Mouse (Mus musculus) limb, embryonic 14.5 days (tissue): ENCODE results near the gene Hist2h3c2. TPM values are rescaled to one million over a fixed set of nuclear protein-coding genes. Genes with fewer than 3 reads are reported as not detected.

ENCODE experiments used
- ATAC-seq: fragments of 200-750 bp; cut with Nextera tagmentation; 2 replicates; pipeline ENCODE4 v1.8.0; 2017; ENCODE audit warnings: low read depth, moderate number of reproducible peaks, moderate TSS enrichment; ENCODE audit not compliant: low FRiP score
- DNase-seq: peaks from one replicate; pipeline ENCODE4 v3.0.0-alpha.2; 2015; ENCODE audit warnings: low spot score
- H3K27ac ChIP-seq: fragments of 300-500 bp; sonication (generic); replicated peaks from 2 replicates; pipeline ENCODE4 v1.5.1; 2014; ENCODE audit warnings: low read depth, mild to moderate bottlenecking, low read length, moderate library complexity, mixed read lengths
- H3K27me3 ChIP-seq: fragments of 300-500 bp; sonication (generic); 2 replicates; pipeline ENCODE4 v1.6.1; 2014; ENCODE audit warnings: low read length, mixed read lengths; ENCODE audit not compliant: control insufficient read depth, insufficient read depth
- H3K36me3 ChIP-seq: fragments of 300-500 bp; sonication (generic); 2 replicates; pipeline ENCODE4 v1.6.1; 2014; ENCODE audit warnings: mild to moderate bottlenecking, low read length, moderate library complexity, mixed read lengths; ENCODE audit not compliant: control insufficient read depth, insufficient read depth
- H3K4me1 ChIP-seq: fragments of 300-500 bp; sonication (generic); 2 replicates; pipeline ENCODE4 v1.6.1; 2014; ENCODE audit warnings: antibody characterized with exemption, low read length, mixed read lengths; ENCODE audit not compliant: control insufficient read depth, insufficient read depth
- H3K4me2 ChIP-seq: fragments of 300-500 bp; sonication (generic); replicated peaks from 2 replicates; pipeline ENCODE4 v1.6.1; 2014; ENCODE audit warnings: low read depth, mild to moderate bottlenecking, low read length, moderate library complexity; ENCODE audit not compliant: severe bottlenecking
- H3K4me3 ChIP-seq: fragments of 300-500 bp; sonication (generic); replicated peaks from 2 replicates; pipeline ENCODE4 v1.5.1; 2014; ENCODE audit warnings: low read length
- H3K9ac ChIP-seq: fragments of 300-500 bp; sonication (generic); 2 replicates; pipeline ENCODE4 v1.6.1; 2014; ENCODE audit warnings: mild to moderate bottlenecking, low read depth, low read length, moderate library complexity; ENCODE audit not compliant: severe bottlenecking
- H3K9me3 ChIP-seq: fragments of 300-500 bp; sonication (generic); 2 replicates; pipeline ENCODE4 v1.6.1; 2016; ENCODE audit warnings: low read length; ENCODE audit not compliant: control insufficient read depth
- POLR2A ChIP-seq: fragments of 200-500 bp; IDR thresholded peaks from 2 replicates; pipeline ENCODE4 v1.8.0; 2012; ENCODE audit warnings: inconsistent platforms, mild to moderate bottlenecking, moderate library complexity, borderline replicate concordance; ENCODE audit not compliant: insufficient read depth, insufficient read length; ENCODE audit errors: extremely low read depth
- WGBS: fragments of 180-500 bp; shearing (Covaris S2); extraction: QIAGEN DNeasy Blood & Tissue Kit; methylation state at CpG from one replicate; pipeline ENCODE4 v1.1.7; 2014; 5-methylcytosine and 5-hydroxymethylcytosine counted together
- polyA plus RNA-seq, 2 experiments: library from polyadenylated mRNA; depleted of rRNA in 1 of 2; stranded (reverse) in 1 of 2; unstranded in 1 of 2; fragments of >200 nt; fragmentation: Nextera tagmentation in 1 of 2; extraction: Ambion mirVana in 1 of 2; gene quantifications; 2 replicates each; pipeline versions ENCODE4 v1.2.1 to v1.2.3; 2012 to 2014

Gene Hist2h3c2
- polyA plus RNA-seq, 2 experiments = 8.0 to 74.4 TPM

DNA sequence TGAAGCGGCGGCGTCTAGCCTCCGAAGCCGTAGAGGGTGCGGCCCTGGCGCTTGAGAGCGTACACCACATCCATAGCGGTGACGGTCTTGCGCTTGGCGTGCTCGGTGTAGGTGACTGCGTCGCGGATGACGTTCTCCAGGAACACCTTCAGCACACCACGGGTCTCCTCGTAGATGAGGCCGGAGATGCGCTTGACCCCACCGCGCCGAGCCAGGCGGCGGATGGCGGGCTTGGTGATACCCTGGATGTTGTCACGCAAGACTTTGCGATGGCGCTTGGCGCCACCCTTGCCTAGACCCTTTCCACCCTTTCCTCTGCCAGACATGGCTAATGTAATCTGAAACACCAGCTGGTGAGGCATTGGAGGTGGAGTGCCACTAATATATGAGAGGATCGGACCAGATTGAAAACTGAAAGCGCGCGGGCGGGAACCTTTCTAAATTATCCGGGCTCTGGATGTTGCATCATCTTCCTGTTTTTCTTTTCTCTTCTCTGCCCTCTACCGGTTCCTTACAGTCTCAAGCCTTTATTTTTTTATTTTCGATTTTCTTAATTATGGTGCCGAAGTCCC lies 24.1 kb upstream of the Hist2h3c2 start, which contains the start of gene Hist2h4:
Gene Hist2h4 (minus strand): TSS at position 333 of the 572 bp plus-strand sequence.
- ATAC-seq (peak; percentile 90), DNase-seq (peak; percentile 99)
- H3K4me2 ChIP-seq = peak within 1 kb of the TSS; percentile 78
- no peaks in the 10 kb centered on the region for H3K36me3 ChIP-seq
- under 1% methylated on average over 40 of the region's 40 CpGs for WGBS
- peak within 1 kb of the TSS; percentile 75 for H3K9ac ChIP-seq
- H3K4me1 ChIP-seq = peaks cover 17% of the 10 kb centered on the region
- peak; percentile 99; the same call in 1 of the 2 replicates for TF ChIP-seq POLR2A
- H3K27me3 ChIP-seq = no peaks in the 10 kb centered on the region
- peak within 1 kb of the TSS; percentile 60 for H3K4me3 ChIP-seq
- no peaks in the 10 kb centered on the region for H3K9me3 ChIP-seq
- H3K27ac ChIP-seq = peak within 1 kb of the TSS; percentile 98

DNA sequence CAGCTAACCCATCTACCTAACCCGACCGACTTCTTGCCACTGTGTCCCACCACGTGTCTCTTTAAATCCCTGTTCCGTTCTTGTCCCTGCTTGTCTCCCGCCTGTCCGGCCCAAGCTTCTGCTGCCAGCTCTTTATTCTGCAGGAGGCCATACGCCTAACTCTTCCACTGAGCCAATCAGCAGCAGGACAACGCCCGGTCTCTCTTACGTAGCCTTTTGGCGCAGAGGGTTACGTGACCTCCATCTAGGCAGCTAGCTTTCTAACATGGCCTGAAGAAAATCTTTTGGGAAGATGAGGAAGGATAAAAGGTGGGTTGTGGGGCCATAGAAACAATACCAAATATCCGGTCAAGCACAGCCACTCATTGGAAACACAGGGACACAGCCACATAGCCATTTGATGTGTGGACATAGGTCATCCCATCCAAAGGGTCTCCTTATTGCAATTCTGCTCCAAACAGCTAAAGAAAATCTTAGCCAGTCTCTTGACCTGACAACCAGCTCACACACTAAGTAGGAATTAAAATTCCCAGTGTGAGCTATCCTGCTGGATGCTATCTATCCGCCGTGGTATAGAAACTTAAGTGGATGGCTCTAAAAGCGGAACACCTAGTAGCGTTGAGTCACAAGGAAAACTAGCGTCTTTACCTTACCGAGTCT lies 23.4 kb upstream of the Hist2h3c2 start:
- H3K9ac ChIP-seq = peak overlapping the region; percentile 72
- peak overlapping the region; percentile 78 for H3K4me2 ChIP-seq
- H3K9me3 ChIP-seq = no peaks in the 10 kb centered on the region
- peak; percentile 85 for DNase-seq
- peak; percentile 12; the same call in 1 of the 2 replicates for TF ChIP-seq POLR2A
- H3K27ac ChIP-seq = peak overlapping the region; percentile 98
- under 1% methylated on average over 19 of the region's 19 CpGs for WGBS
- ATAC-seq = peak; percentile 68
- peak overlapping the region; percentile 60 for H3K4me3 ChIP-seq
- H3K36me3 ChIP-seq = no peaks in the 10 kb centered on the region
- H3K4me1 ChIP-seq = peaks cover 17% of the 10 kb centered on the region
- no peaks in the 10 kb centered on the region for H3K27me3 ChIP-seq

DNA sequence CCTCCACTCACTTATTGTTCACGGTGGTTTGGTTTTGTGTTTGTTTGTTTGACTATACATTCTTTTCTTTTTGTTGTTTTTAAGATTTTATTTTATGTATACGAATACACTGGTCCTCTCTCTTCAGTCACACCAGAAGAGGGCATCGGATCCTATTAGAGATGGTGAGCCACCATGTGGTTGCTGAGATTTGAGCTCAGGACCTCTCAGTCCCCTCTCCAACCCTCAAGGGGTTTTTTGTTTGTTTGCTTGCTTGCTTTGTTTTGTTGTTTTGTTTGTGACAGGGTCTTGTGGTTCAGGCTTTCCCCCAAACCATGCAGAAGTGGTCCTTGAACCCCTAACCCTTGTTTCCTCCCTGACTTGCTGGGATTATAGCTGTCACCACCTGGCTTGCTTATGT lies 22.7 kb upstream of the Hist2h3c2 start:
- TF ChIP-seq POLR2A = no peak
- Histone ChIP-seq H3K36me3 (no peaks in the 10 kb centered on the region), H3K27ac (peak overlapping the region; percentile 98; the same call in 1 of the 2 replicates), H3K4me3 (peak overlapping the region; percentile 60; the same call in 1 of the 2 replicates), H3K4me2 (peak overlapping the region; percentile 78), H3K9ac (peak overlapping the region; percentile 72; the same call in 1 of the 2 replicates), H3K9me3 (no peaks in the 10 kb centered on the region), H3K4me1 (peaks cover 17% of the 10 kb centered on the region), H3K27me3 (no peaks in the 10 kb centered on the region)
- DNase-seq (no peak), ATAC-seq (no peak)
- 49% methylated on average over 3 of the region's 3 CpGs for WGBS

DNA sequence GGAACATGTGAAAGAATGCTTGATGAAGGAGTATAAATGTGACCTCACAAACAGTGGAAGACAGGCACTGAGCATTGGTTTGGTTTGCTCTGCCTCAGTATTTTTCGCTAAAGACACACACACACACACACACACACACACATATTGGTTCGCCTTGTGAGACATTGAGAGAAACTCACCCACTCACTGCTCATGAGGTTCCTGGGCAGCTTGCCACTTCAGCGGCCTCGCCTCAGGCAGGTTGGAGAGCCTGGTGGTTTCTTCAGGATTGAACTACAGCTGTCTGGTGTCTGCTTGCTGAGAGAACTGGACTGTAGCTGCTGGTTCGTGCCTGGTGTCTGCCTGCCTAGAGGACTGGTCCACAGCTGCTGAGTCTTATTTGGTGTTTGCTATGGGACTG lies 21.3 kb upstream of the Hist2h3c2 start:
- H3K4me3 ChIP-seq = no peak overlapping the region
- H3K4me1 ChIP-seq = peaks cover 22% of the 10 kb centered on the region
- WGBS = 88% methylated on average over 5 of the region's 5 CpGs

DNA sequence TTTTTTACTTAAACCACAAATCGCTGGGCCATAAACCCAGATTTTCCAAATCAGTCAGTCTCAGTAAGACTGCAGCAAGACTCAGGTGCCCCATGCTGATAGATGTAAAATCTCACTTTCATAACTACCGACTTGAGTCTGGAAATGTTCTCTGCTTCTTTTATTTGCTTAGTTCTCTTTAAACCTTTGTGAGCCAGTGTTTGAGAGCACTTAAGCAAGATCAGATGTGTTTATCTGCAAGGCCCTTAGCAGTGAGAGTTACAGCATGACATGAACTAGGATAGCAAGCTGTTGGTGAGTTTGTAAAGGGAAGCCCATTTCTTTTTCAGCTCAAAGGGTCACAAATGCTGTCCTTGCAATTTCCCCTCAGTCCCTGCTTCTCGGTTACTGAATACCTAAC lies 18.3 kb upstream of the Hist2h3c2 start:
- no peaks in the 10 kb centered on the region for H3K9me3 ChIP-seq
- no peaks in the 10 kb centered on the region for H3K36me3 ChIP-seq
- no peak overlapping the region for H3K4me2 ChIP-seq
- H3K4me1 ChIP-seq = peaks cover 12% of the 10 kb centered on the region
- H3K27ac ChIP-seq = 0 out of 2 replicates have a peak overlapping the region, but pooled peaks have one; percentile 33
- TF ChIP-seq POLR2A = no peak
- no peak for ATAC-seq
- 45% methylated on average over 3 of the region's 3 CpGs for WGBS
- no peak overlapping the region for H3K9ac ChIP-seq
- no peaks in the 10 kb centered on the region for H3K27me3 ChIP-seq
- H3K4me3 ChIP-seq = no peak overlapping the region
- DNase-seq = no peak

More for the DNA sequence above, 21.3 kb upstream of the Hist2h3c2 start:
- H3K36me3 ChIP-seq = no peaks in the 10 kb centered on the region
- no peak overlapping the region for H3K27ac ChIP-seq
- ATAC-seq = no peak
- no peaks in the 10 kb centered on the region for H3K9me3 ChIP-seq
- TF ChIP-seq POLR2A = no peak
- DNase-seq = no peak
- no peak overlapping the region for H3K4me2 ChIP-seq
- H3K9ac ChIP-seq = no peak overlapping the region
- H3K27me3 ChIP-seq = no peaks in the 10 kb centered on the region
